Mouse (Mus musculus) heart, postnatal 4 days (tissue): Measurements from ENCODE around the gene Ccdc43. TPM values are rescaled to one million over a fixed set of nuclear protein-coding genes. Genes with fewer than 3 reads are reported as not detected.
"Not testable (repeated sequence)": the region's sequence is repeated elsewhere in the genome, so short reads cannot be mapped to it uniquely, and the experiment has no call there.

Experiments used
- DNase-seq: peaks from one replicate; pipeline ENCODE4 v3.0.0; 2021
- total RNA-seq, 2 experiments: library from RNA; stranded (reverse); gene quantifications; 2 replicates each; pipeline ENCODE4 v1.2.3; 2021

Ccdc43 gene
- 10 to 100 TPM; 21.8 to 23.2 TPM for total RNA-seq

DNA sequence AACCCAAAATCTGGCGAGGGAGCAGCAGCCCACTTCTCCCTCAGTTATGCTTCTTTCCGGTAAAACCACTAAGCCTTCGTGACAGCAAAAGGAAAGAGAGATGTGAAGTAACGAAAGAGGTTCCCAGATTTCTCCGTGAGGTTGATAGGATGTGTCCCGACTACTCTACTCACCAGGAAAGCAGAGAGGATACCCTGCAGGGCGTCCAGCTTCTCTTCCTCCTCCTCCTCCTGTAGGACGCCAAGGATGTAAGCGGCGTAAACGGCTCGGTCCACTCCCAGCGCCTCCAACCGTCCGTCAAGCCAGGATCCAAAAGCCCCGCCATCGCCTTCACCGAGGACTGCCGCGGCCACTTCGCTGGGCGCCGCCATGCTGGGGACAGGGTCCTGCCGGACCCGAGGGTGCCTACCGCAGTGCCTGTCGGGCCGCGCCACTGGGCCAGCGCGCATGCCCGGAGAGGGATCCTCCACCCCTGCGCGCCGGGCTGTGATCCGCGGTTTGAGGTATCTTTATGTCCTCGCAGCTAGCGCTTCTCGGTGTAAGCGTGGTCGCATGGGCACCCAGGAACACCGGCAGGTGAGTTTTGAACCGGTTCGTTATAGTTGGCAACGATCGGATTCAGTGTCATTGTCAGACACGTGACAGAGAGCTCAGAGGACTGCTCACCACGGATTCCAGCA lies at the start of gene Ccdc43:
TSS of gene Ccdc43 (minus strand) at position 445 of the 680 bp plus-strand sequence.
- DNase-seq: peak; percentile 89

DNA sequence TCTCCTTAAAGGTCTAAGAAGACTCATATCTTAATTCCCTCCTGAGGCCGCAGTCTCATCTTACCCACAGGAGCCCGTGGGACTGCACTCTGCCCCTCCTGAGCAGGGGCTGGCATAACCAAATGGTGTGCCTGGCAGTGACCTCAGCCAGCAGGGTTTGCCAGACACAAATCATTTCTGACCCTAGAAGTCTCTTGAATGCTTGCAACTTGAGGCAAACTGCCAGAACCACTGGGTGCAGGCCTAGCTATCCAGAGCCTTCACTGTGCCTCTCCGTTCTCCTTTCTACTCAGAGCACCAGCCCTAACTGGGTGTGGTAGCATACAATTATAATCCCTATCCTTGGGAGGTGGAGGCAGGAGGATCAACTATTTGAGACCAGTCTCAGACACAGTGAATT lies 47.2 kb upstream of the Ccdc43 start:
- no peak for DNase-seq

DNA sequence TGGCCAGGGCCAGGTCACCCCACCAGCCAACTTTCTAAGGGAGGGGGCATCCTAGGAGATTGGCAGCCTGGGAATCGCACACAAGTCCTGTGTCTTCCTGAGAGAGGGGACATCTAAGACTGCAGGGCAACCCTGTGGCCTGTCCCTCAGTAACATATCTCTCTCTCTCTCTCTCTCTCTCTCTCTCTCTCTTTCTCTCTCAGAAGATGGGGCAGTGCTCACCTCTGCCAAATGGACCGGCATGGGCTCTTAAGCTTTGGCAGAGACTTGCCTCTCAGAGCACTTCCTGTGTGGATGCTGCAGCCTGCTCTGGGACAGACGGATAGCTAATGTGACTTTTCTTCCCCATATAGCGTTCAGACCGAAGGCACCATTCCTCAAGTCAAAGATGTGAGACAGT lies 45.3 kb upstream of the Ccdc43 start:
- no peak for DNase-seq

DNA sequence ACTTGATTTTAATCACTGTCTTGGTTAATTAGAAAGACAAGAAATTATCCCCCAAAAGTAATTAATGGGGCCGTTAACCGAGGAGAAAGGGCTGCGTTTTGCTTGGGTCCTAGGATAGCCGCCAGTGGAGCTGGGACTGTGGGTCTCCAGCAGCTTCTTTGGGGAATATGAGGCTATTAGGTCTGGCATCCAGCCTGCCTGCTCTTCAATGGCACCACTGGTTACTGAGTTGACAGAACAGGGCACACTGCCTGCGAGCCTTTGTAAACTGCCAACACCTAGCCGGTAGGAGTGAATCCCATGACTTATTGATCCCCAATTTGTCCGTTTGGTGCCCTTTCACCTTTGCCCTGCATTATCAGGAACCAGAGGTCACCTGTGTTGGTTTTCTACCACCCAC lies 44.5 kb upstream of the Ccdc43 start:
- DNase-seq: no peak

DNA sequence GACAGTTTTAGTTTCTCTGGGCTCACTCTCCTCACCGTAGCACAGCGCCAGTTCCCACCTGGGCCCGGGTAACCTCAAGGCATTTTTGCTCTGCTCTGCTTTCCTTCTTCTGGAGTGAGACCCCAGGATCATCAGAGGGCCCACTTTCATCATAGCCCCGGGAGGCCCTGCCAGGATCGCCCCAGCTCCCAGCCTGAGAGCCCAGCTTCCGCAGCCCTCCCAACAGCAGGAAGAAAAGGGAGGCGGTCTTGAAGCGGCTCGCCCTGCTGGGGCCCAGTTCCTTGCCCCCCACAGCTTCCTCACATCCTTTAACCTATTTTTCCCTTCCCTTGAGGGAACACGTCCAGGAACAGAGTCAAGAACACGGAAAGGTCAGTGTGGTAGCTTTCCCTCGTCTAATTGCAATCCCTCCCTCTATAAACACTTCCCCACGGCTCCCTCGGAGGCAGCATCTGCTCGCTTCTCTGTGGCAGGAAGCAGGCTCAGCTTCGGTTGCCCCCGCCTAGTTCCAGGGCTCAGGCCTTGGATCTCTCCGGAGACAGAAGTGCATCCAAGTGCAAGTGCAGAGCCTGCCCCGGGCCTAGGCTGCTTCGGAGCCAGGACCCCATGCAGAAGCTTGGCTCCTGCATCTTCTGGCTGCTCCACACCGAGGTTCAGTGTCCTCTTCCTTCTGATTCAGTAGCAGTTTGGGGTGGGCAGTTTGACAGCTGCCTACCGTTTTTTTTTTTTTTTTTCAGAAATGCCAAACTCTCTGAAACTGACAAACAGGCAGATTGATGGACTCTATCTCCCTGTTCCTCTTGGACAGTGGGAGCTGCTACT lies 43.8 kb upstream of the Ccdc43 start:
- peak; percentile 48 for DNase-seq

DNA sequence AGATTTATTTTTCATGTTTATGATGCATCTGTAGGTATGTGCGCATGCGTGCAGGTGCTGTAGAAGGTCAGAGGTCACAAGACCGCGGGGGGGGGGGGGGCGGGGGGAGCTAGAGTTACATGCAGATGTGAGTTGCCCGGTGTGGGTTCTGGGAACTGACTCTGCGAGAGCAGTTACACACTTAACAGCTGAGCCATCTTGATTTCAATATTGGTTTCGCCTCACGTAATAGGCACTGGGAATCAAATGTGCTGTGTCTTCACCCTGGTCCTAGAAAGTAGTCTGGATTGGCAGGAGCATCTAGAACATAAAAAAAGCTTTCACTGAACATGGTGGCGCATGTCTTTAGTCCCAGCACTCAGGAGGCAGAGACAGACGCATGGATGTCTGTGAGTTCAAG lies 43.1 kb upstream of the Ccdc43 start:
- no peak for DNase-seq

DNA sequence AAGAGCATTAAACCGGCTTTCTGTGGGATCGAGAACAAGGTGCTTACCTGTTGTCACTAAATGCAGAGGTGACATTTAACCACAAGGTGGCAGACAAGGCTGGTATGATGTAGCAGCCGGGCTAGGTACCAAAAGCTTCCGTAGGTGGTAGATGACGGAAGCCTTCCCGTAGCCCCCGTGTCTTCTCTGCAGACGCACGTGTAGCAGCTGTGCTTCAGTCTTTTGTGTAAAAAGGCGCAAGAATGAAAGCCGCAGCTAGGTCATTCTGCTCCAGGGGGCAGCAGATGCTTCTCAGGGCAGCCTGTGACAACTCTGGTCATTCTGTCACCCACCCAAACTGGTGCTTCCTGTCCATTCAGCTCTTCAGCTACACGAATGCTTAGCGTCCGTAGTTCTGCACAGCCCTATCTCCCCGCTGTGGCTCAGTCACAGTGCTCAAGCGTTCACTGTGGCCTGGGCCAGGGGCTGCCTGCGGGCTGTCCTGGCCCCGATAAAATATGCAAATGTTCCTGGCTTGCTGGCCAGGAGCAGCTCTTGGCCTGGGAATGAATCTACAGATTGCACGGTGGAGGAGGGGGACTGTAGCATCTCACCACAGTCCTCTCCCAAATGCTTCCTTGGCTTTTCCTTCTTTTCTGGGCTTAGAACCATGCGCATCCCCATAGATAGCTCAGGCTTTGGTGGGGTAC lies 41.8 kb upstream of the Ccdc43 start:
- peak; percentile 54 for DNase-seq

DNA sequence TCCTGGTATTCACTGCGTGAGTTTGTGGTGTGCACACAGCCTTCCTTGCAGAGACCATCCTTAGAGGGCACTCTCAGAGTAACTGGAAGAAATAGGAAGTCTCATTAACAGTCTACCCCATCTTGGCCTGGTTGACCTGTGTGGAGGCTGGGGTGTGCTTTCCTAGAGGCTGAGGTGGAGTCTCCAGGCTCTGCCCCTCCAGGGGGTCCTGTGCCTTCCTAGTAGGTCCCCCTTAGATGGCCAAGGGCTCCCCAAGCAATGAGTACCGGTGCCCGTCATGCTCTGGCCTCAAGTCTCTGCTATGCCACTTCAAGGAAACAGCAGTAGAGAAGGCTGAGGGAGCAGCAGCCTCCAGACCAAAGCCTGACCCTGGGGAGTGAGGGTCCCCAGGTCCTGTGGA lies 40.5 kb upstream of the Ccdc43 start:
- no peak for DNase-seq

DNA sequence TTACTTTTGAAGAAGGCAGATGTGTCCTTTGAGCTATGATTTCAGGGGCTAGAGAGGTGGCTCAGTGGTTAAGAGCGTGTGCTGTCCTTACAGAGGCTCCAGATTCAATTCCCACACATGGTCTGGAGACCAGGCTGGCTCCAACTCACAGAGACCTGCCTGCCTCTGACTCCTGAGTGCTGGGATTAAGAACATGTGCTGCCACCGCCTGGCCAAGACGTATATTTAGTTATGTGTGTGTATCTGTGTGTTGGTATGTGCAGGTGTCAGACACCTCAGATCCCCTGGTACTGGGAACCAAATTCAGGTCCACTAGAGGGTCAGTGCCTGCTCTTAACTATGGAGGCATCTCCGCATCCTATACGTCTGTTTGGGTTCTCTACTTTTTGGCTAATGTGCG lies 37.4 kb upstream of the Ccdc43 start:
- DNase-seq: no peak

DNA sequence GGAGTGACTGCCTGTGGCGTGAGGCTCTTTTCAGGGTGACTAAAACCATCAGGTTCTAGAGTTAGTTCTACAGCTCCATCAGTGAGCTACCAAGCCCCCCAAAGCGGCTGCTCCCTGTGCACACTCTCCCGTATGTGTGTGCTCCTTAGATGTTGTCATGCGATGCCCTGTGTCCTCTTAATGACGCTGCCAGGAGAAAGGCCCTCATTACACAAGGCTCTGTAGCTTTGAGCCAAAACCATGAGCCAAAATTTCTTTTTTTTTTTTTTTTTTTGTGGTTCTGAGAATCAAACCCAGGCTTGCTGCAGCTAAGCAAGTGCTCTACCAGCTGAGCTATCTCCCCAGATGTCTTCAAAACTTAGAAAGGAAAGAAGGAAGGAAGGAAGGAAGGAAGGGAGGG lies 35.6 kb upstream of the Ccdc43 start:
- DNase-seq: no peak

DNA sequence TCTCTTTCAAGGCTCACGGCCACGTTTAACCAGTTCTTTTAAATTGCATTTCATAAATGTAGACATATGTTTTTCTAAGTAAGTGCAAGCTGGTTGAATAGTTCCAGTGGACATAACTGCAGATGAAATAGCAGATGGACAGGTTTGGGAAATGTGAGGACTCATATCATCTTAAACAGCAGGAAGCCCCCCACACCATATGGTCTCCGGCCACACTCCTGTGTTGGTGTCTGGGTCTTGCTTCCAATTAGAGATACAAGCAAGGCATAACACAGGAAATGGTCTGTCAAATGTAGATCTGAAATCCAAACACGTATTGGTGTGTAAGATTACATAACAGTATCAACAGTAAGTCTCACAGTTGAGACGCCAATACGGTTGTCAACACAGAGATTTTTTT lies 33.8 kb upstream of the Ccdc43 start:
- no peak for DNase-seq

DNA sequence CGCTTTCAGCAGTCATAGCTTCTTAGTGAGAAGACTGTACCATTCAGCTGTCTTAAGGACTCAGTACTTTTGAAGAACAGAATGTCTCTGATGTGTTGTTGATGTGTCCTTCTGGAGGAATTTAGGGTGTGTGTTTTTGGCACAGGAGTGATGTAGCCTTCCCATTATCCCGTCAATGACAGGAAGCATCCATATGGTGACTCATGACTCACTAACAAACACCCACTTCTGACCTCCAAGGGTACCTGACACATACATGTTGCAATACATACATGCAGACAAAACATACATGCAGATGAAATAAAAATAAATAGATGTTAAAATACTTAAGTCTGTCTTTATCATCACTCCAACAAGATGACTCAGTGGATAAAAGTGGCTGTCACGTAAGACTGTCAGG lies 32.3 kb upstream of the Ccdc43 start:
- DNase-seq: no peak

DNA sequence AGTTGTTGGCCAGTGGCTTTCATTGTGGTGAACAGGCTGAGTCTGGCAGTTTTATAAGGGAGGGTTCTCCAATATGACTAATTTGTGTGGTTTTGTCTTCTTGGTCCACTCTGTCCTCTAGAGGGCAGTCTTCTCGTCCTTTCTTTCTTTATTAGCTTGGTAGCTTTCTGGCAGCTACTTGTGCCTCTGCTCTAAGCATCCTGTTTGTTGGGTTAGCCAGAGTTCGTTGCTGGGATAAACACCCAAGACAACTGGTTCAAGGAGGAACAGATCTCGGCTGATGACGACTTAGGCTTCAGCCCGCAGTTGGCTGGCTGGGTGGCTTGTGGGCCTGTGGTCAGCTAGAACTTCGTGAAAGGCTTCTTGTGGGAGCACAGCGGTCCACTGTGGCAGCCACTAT lies 31.0 kb upstream of the Ccdc43 start:
- DNase-seq: peak; percentile 47

DNA sequence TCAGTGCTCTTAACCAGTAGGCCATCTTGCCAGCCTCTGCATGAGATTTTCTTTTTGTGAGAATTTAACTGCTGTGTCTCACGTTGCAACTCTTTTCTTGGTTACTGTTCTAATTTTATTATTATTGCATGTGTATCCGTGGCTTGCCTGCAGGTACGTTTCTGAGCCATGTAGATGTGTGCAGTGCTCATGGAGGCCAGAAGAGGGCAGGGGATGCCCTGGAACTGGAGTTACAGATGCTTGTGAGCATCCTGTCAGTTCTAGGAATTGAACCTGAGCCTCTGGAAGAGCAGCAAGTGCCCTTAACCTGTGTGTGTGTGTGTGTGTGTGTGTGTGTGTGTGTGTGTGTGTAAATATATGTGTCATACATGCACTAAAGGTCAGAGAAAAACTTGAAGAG lies 28.0 kb upstream of the Ccdc43 start:
- peak; percentile 23 for DNase-seq

DNA sequence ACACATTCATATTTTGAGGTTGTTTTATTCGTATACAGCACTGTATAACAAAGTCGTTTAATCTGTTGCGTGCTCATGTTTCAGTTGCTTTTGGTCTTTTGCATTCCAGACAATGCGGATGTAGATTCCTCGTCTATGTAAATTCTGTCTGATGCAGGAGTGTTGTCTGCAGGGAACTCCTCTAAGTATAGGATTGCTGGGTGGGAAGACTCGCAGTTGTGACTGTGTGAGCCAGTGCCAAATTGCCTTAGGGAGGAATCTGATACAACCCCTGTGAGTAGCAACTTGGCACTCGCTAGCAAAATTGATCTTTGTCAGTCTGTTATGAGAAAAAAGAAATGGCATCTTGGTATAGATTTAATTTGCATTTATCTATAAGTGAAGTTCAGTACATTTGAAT lies 18.6 kb upstream of the Ccdc43 start:
- DNase-seq: no peak

DNA sequence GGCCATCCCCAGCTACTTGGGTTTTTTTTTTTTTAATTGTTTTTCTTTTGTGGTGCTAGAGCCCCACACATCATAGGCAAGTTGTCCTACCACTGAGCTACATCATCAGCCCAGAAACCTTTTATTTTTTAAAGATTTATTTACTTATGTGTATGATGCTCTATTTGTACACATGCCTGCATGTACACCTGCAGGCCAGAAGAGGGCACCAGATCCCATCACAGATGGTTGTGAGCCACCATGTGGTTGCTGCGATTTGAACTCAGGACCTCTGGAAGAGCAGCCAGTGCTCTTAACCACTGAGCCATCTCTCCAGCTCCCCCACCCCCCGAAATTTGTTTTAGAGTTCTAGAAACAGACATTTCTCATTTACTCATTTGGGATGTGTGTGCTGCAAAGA lies 17.0 kb upstream of the Ccdc43 start:
- not testable (repeated sequence) for DNase-seq

DNA sequence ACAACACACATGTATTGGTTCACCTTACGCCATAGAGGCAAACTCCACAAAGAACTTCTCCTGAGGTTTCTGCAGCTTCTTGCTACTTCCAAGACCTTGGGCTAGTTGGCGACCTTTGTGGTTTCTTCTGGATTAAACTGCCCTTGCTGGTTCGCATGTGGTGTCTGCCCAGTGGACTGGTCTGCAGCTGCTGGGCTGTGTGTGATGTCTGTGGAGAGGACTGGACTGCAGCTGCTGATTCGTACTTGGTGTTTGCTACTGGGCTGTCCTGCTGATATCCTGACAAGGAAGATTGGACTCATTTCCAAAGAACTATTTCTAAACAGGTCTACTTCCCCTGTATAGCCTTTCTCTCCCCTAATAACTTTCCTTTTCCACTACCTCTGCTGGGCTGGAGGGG lies 14.8 kb upstream of the Ccdc43 start:
- DNase-seq: no peak

DNA sequence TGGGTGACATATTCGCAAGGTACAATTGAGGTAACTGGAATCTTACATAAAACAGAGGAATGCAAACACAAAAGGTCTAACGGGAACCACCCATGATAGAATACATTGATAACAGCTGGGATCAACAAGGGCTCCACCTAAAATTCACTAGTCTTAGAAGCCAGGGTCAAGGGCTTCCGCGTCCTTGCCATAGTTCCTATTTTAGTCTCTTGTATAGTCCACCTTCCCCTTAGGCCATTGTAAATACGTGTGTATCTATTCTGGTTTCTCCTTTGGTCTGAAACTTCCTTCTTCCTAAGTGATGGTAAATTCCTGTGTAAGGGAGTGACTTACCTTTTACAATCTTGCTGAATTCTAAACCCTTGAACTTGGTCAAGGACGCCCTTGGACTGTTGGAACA lies 4.6 kb upstream of the Ccdc43 start:
- not testable (repeated sequence) for DNase-seq

DNA sequence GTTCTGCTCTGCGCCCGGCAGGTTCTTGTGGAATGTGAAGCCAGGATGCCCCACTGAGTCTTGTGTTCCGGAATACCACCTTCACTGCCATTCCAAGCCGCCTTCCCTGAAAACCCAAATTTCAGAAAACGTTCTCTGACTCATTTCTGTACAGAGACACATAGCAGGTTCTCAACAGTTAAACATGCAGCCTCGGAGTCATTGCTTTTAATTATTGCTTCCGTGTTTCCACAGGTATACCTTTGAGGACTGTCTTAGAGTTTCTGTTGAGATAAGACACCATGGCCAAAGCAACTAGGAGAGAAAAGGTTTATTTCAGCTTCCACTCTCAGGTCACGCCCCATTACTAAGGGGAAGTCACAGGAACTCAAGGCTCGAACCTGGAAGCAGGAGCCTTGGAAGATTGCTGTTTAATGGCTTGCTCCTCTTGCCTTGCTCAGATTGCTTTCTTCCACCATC lies 465 bp upstream of the Ccdc43 start:
- DNase-seq: no peak

DNA sequence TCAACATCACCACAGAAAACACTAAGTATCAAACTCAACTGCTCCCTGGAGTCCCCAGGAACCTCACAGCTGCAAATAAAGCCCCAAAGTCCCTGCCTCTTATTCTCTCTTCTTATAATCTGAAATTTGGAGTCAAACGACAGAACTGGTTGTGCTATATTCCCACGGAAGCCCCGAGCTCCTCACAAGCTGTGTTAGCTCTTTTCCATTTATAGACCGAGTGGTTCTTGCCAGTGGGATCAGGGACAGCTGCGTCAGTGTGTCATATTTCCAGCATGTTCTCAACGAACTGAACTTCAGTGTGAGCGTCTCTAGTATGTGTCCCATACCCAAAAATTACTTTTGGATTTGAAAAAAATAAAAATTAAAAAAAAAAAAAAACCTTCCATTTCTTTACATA lies 2.3 kb downstream of the Ccdc43 start:
- DNase-seq: no peak

DNA sequence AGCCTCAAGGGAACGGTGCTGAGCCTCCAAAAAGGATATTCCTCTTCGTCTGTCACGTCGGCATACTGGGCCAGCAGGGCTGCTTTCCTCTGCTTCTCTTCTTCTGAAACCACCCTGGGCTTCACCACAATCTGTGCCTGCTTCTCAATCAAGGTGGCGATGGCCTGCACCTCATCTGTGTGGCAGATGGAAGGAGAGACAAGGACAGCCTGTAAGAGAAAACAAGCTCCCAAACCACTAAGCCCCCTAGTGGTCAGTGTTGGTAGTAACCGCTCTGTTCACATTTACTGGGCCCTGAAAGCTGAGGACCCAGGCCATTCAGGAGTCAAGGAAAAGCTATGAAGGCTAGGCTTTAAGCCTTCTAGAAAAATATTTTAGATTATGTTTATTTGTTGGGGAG lies 7.4 kb downstream of the Ccdc43 start:
- DNase-seq: peak; percentile 75

DNA sequence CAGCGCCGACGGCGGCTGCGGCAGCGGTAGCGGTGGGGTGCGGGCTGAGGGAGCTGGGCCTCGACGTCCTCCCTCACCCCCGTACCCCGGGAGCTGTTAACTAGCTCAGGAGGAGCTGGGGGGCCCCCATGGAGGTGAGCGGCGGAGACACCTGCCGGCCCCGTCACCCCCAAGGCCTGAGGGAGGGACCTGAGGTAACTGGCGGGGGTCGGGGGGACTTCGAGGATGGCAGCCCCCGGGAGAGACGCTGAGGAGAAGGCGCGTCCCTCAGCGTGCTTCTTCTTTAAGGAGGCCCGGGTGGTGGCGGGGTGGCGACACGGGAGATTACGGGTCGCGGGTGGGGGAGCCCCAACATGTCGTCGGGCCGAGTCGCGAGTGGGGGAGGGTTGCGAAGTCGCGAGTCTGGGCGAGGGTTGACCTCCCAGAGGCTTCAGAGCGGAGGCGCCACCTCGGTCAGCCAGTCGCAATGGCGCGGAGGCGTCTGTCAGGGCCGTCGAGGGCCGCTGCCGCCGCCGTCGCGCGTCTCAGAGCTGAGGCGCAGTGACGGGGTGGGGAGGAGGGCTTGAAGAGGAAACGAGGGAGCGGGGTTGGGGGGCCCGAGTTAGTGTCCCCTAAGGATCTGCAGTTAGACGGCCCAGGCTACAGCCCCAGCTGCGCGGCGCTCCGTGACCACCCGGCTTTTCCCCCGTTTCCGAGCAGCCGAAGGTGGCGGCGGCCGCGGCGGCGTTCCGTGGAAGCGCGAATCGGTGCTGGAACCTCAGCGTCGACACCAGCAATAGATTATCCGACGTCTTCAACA lies 31.7 kb downstream of the Ccdc43 start:
- DNase-seq: no peak

DNA sequence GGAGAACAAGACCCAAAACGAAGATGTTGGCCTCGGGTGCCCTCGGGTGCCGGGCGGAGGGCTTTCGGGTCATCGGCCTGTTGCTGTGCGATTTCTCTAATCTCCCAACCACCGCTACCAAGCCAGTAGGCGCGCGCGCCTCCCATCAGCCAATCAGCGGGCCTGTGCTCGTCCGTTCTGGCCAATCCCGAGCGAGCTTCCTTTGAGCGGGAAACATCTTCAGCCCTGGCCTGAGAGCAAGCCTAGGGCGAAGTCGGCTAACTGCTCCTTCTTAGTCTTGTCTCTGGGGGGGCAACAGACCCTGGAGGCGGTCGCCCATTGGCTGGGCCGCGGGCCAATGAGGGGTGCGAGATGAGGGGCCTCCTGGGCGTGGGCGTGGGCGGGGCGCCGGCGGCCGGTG lies 32.4 kb downstream of the Ccdc43 start:
- no peak for DNase-seq
